Mouse (Mus musculus): ENCODE results near the gene Flt3l.
A peak's percentile ranks its signal among the peaks of the same experiment; 100 is the strongest.
"Not testable (repeated sequence)": the region's sequence is repeated elsewhere in the genome, so short reads cannot be mapped to it uniquely, and the experiment has no call there.

Flt3l gene

DNA sequence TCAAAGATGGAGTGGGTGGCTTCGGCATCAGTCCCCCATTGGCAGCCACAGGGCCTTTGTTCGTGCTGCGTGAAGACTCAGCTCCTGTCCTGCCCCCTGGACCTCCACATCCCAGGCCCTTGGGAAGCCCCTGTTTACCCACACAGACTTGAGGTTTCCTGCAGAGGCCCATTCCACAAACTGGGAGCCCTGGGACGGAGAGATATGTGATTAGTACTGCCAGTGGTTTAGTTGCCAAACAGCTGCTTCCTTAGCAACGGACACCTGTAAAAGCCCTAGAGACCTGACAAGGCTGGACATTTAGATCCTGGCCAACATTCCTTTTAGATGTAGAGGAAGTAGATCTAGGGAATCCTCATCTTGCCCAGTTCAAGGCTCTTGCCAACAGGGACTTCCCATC lies 5.7 kb upstream of the Flt3l start:
- no peak for DNase-seq (ENCODE audit: low spot score)

DNA sequence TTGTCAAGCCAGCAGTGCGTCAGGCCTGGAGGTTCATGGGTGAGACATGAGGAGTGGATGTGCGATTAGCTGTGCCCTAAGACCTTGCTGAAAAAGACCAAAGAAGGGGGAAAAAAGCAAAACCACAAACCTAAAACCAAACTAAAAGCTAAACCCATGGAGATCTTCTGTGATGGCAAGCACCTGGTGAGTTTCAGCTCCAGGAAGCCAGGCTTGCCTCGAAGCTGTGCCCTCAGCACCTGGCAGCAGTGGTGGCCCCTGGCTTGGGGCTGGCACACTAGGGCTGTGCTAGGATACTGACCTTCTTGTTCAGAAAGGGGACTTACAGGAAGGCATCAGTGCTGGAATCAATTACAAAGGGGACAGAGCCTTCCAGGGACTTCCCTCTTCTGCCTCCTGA lies 5.1 kb upstream of the Flt3l start:
- no peak for DNase-seq (ENCODE audit: low spot score)

DNA sequence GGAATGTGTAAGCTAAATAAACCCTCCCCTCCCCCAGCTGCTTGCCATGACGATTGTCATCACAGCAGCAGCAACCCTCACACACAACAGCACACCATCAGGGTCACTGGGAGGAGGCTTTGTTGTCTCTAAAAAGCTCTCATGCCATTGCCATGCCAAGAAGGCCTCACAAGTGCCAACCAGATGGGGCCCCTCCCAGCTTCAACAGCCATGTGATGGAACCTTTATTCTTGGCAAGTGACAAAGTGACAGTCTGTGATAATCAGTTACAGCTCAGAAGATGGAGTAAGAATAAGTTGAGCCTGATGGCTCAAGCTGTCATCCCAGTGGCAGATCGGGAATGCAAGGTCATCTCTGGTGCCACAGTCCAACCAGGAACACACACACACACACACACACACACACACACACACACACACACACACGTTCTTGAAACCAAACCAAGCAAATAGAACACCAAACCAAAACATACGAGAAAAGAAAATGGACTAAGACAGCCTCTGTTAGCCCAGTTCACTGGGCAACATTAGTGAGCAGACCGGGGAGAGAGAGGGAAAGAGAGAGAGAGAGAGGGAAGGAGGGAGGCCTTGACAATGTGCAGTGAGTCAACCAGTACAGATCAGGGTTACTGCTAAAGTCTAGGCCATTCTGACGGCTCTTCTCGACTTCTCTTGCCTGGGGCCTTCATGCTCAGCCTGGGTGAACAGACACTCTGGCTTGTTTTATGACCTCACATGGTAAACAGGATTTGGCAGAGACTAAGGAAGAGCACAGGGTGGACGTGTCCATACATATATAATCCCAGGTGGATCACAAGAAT lies 3.9 kb upstream of the Flt3l start:
- DNase-seq (ENCODE audit: low spot score) = no peak

DNA sequence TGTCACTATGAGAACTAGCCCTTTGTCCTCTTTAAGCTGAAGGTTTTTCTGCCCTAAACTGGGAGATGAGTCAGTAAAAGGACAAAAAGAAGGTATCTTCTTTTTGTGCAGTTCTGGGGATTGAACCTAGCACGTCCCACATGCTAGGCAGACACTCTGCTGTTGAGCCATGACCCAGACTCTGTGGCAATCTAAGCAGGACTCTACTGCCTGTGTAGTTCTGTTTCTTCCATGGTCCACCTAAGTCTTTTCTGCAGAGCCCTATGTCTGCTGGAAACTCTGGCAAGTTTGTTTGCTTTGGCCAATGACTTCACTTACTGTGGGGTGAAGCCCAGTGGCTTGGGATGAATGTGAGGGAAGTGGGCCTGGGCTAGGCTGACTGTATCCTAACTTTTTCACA lies 2.2 kb upstream of the Flt3l start:
- no peak for DNase-seq (ENCODE audit: low spot score)

DNA sequence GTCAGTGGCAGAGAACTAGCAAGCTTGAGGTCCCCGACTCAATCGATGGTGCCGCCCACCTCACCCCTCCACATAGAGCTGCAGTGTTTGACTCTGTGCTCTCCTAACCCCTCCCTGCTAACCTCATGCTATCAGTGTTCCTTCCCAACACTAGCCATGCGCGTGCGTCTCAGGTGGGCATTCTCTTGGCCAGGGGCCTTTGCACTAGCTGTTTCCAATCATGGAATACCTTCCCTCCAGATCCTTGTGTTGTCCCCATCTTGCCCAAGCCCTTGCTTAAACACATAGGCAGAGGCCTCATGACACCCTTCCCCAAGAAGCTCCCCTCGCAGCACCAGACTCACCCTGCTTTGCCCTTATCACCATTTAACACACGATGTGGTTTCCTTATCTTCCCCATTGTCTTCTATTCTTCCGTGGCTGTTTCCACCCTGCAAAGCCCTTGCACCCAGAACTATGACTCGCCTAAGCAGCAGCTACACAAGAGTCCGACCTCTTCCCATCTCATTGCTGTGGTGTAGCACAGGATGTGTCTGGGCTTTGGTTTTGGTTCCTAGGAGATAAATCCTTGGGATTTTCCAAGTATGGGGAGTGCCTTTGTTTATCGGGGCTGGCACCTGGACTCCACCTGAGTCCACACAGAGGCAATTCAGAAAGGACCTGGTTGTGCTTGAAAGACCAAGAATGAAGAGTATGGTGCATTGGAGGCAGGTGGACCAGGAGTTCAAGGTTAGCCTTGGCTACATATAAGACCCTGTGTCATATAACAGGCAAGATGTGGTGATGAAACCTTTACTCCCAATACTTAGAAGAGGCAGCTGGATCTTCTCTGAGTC lies 1.2 kb upstream of the Flt3l start:
- no peak for DNase-seq (ENCODE audit: low spot score)

DNA sequence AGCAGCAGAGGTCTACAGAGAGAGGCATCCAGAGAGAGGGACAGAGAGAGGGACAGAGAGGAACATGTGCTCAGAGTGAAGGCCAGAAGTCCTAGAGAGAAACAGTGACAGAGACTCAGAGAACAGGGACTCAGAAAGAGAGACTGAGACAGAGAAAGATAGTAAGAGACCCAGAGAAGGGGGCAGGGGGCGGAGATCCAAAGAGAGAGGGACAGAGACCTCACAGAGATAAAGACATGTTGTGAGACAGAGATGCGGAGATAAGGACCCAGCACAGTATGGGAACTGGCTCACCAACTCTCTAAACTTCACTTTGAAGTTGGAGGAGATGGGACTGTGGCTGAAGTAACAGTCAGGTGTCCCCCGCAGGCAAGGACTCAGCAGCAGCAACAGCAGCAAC lies 862 bp downstream of the Flt3l start:
- no peak for DNase-seq (ENCODE audit: low spot score)

DNA sequence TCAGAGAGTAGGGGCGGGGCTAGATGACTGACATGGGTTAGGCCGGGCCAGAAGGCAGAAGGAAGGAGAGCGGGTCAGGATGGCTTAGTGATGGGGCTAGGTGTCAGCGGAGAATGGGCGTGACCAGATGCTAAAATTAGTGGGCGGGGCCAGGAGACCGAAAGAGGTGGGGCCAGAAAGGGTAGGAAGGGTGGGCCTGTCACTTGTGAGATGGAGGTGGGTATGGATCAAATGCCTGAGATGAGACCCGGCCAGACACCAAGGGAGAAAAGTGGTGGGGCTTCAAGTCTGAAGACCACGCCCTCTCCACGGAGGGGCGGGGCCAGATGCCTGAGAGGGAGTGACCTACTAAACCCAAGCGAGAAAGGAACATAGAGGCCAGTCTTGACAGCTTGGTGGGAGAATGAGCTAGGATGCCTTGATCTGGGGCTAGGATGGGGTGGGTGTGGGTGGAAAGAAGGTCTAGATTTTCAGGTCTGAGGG lies 1.6 kb downstream of the Flt3l start:
- peak; percentile 70 for DNase-seq (ENCODE audit: low spot score)

DNA sequence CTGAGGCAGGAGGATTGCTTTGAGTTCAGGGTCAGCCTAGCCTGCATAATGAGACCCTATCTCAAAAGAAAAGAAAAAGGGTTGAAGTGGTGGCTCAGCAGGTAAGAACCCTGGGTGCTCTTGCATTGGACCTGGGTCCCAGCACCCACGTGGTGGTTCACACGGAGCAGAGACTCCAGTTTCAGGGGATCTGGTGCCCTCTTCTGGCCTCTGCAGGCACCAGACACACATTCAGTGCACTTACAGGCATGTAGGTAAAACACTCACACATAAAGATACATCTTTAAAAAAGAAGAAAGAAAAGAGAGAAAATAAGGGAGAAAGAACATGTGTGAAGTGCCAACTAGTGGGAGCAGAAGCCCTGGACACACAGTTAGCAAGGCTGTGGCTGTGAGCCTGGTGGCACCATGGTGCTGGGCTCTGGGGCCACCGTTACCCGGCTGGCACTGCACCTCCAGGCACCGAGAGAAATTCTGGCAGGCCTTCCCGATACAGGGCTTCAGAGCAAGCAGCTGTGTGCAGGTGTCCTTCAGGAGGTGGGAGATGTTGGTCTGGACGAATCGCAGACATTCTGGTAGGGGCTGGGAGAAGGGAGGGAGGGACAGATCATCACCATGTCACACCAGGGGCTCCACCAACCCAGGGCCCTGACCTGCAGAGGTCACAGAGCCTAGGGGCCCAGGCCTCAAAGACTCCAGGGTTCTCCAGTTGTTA lies 2.6 kb downstream of the Flt3l start:
- no peak for DNase-seq (ENCODE audit: low spot score)

DNA sequence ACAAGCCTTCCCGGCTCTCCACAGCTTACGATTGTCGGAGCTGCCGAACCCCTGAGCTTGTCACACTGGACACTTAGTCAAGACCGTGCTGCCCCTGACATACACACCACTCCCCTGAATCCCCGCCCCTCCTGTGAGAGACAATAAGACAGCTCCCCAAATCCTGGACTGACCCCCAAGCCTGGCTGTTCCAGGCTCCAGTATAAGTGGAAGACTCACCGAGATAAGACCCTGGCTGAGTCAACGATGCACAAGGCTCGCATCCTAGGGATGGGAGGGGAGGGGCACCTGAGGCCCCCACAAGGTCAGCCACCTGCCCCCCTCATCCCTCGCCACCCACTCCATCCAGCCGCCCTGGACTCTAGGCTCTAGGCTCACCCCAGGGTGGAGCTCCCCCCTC lies 4.4 kb downstream of the Flt3l start:
- no peak for DNase-seq (ENCODE audit: low spot score)

DNA sequence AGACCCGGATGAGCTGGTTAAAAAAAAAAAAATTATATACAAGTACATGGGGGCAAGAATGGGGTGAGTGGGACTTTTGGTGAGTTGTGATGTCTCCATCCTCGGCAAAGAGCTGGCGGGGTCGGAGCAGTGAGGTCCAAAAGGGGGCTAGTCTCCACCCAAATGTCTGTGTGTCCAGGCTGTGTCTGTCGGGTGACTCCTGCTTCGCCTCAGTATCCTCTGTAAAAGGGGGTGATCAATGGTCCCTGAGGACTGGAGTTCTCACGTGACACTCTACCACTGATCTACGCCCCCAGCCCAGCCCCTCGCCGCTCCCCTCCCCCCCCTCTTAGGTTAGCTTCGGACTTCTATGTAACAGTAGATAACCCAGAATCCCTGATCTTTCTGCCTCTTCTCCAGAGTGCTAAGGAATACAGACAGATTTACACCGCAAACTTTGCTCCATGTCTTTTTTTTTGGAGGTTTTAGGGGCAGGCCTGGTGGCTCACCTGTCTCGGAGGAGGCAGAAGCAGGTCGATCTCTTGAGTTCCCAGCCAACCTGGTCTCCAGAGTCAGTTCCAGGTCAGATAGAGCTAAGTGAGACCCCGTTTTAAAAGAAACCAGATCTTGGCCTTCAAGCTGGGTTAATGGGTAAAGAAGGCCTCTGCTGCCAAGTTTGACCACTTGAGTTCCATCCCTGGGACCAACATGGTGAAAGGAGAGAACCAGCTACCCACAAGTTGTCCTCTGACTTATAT lies 6.3 kb downstream of the Flt3l start:
- DNase-seq (ENCODE audit: low spot score) = no peak

DNA sequence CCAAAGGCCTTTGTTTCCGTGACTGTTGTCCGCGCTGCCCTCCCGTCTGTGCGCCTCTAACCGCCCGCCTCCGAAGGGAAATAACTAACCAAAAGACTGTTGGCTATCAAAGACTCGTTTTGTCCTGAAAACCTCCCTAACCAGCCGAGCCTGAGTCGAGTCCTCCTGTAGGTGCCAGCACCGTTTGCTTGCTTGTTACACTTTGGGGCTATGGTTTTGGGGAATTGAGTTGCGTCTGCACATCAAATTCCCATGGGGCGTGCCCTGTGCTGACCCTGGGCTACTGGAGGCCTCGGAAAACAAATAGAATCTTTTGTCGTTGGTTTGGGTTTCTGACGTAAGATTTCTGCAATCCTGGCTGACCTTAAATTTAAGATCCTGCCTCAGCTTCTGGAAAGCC lies 6.9 kb downstream of the Flt3l start:
- no peak for DNase-seq (ENCODE audit: low spot score)

DNA sequence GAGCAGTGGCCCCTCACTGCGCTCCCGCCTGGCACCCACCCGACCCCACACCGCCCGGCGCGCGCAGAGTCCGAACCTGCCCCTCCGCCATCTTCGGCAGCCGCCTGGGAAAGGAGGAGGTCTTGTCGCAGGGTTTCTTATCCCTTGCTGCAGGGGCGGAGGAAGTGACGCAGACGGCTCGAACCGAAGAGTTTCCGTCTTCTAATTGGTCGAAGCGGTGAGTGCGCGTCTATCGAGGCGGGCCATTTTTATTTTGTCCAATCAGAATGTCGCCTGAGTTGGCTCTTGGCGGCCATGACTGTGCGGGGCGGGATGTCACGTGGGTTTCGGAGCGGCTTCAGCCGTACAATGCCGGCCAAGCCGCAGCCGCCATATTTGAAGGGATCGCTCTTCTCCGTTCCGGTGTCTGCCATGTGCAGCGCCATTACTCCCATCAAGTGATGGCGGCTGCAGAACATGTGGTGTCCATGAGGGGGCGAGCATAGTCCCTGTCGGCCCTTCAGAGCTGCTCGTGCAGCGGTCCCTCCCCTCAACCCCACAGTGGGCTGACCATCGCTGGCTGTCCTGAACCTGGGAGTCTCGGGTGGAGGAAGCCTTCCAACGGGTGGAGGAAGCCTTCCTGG lies 7.5 kb downstream of the Flt3l start, which contains the start of gene Rpl13a:
TSS of gene Rpl13a (minus strand) at position 138 of the 623 bp plus-strand sequence.
- peak; percentile 100 for DNase-seq (ENCODE audit: low spot score)

DNA sequence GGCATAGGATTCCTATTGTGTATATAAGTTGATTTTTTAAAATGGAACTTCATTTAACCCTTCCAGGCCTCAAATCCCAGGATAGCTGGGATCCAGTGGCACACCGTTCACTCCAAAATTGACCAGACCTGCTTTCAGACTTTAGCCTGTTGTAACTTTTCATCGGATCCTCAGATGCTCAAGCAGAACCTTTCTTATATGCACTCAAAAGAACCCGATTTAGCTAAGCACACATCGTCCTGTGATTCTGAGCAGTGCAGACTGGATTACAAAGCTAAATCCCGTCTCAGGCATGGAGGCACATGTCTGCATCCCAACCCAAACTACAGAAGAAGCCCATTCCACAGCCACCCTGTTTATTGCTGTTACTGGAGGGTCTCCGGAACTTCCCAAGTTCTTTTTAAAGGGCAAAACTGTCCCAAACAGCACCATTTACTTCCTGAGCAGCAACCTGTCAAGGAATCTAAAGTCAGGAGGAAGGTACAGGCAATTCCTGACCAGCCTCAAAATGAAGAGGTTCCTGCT lies 8.5 kb downstream of the Flt3l start:
- no peak for DNase-seq (ENCODE audit: low spot score)

DNA sequence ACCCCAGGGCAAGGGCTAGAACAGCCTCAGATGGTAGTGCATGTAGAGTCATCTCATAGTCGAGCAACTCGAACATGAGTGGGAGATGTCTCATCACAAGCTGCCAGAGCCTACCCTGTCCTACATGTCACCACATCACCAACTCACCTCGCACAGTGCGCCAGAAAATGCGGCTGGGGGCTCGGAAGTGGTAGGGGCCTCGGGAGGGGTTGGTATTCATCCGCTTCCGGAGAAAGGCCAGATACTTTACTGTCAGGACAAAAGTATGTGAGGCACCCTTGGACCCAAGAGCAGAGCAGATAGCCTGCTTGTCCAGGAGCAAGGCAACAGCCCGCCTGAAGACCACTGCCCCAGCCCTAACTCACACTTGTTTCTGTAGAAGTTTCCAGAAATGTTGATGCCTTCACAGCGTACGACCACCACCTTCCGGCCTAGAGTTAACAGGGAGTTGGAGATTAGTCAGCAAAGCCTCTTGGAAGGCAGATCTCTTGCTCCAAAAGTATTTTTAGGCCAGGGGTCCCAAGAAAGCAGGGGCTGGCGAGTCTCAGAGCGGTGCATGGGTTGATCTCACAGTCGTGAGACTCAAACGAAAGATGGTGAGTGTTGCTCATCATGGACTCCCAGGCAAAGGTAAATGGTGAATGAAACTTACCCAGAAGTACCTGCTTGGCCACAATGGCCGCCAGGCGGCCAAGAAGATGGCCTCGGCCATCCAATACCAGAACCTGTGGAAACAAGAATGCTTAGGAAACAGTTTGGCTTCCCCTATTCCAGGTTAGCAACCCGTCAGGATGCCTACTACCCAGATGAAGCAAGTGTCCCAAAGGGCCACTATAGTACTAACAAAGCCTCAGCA lies 9.2 kb downstream of the Flt3l start:
- DNase-seq (ENCODE audit: low spot score) = no peak

DNA sequence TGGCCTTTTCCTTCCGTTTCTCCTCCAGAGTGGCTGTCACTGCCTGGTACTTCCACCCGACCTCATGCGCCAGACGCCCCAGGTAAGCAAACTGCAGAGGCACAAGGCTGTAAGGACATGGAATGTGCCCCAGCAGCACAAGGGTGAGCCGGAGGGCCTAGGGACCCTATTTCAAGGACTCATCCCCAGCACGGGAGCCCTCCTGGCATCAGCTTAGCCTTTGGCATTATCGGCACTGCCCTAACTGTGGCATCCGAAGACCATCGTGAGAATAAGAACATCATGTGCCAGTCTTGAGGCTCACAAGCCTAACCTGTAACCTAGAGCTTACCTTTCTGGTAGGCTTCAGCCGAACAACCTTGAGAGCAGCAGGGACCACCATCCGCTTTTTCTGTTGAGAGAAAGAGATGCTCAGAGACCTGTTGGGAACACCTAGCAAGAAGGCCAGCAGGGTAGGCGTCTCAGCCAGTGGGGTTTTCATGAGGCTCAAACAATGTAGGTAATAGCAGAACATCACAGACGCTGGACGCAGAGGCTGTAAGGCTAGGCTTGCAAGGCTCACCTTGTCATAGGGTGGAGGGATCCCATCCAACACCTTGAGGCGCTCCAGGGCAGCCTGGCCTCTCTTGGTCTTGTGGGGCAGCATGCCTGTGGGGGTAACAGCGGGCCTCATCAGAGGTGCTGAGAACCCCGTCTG lies 9.9 kb downstream of the Flt3l start:
- DNase-seq (ENCODE audit: low spot score) = no peak

DNA sequence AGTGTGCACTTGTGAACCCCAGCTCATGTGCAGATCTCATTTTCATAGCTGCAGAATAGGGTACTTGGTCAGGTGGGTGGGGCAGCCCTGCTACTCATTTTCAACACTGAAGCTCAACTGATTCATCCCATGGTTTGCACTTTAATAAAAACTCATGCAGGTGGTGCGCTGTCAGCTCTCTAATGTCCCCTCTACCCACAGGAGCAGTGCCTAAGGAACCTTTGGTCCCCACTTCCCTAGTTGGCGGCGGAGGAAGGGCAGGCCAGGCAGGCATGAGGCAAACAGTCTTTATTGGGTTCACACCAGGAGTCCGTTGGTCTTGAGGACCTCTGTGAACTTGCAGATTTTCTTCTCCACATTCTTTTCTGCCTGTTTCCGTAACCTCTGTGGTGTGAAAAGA lies 10.6 kb downstream of the Flt3l start:
- DNase-seq (ENCODE audit: low spot score) = not testable (repeated sequence)

DNA sequence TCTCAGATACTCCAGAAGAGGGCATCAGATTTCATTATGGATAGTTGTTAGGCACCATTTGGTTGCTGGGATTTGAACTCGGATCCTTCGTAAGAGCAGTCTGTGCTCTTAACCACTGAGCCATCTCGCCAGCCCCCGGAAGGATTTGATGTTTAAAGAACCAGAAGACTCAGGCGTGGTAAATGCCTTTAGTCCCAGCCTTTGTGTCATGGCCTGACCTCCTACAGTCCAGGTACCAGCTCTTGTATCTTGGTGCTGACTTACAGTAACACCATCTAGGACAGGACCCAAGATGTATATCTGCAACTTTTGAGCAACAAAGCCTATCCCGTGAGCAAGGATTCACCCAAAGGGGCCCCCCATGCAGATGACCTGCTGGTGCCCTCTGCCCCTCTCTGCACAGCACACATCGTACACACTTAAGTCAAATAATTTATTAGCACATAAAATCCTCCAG lies 11.1 kb downstream of the Flt3l start:
- peak; percentile 64 for DNase-seq (ENCODE audit: low spot score)

DNA sequence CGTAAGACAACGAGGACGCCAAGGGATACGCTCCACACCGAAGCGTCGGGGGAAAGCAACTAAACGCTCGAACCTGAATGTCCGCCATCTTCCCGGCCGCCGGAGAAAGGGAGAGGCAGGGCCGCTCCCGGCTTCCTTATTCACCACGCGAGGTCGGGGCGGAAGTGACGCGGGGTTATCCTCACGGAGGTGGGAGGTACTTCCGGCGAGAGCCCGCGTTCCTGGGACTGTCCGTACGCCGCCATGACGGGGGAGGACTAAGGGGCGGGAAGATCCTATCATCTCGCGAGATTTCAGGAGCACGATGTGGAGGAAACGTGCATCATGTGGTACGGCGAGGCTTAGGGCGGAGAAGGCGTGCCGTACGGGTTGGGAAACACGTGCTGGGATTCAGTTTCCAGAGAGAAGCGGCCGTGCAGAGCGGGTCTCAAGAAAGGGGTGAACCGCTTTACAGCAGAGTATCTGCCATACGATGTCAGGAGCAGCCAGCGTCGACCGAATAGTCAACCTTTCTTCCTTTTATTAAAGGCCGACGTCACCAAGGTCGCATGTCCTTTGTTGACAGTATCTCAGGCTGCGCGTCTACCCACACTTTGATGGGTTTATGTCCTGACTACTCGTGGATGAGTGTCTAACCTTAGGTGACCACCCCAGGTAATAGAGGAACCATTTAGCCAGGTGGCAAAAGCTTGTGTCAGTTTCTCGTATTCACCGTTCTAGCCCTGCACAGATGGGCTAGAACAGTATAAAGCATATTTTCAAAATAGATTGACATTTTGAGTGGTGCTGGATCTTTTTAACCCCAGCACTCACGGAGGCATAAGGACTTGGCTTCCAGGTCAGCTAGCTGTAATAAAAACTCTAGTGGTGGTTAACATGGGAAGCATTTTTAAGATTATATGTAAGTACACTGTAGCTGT lies 11.7 kb downstream of the Flt3l start, which contains the start of gene Rps11:
TSS of gene Rps11 (minus strand) at position 216 of the 920 bp plus-strand sequence.
- DNase-seq (ENCODE audit: low spot score) = peak; percentile 99

All from retina, embryonic 14.5 days (tissue).